Mouse (Mus musculus) c-Kit-negative CD71-positive TER-119-positive erythroid progenitor cells, embryonic 14.5 days (primary cell): ENCODE measurements around the gene Igfbp6.

ENCODE experiments used
- DNase-seq: peaks from one replicate; pipeline ENCODE4 v3.0.0-alpha.2; 2013; ENCODE audit warnings: low read depth, low spot score

The Igfbp6 gene

DNA sequence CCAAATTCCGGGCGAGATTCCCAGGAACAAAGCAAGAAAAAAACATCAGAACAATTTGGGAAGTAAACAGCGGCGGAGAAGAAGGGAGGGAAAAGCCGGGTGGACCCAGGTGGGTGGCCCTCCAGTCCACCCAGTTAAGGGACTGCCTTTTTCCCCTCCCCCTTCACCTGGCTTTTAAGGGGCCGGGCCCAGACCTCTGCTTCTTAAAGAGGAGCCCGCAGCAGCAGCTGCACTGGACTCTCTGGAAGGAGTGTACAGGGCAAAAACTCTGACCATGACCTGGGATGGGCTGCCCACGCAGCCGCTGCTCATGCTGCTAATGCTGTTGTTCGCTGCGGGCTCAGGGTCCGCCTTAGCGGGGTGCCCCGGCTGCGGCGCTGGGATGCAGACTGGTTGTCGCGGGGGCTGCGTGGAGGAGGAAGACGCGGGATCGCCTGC lies at the start of gene Igfbp6:
TSS of gene Igfbp6 (plus strand) at position 89 of the 438 bp plus-strand sequence.
- no peak for DNase-seq

DNA sequence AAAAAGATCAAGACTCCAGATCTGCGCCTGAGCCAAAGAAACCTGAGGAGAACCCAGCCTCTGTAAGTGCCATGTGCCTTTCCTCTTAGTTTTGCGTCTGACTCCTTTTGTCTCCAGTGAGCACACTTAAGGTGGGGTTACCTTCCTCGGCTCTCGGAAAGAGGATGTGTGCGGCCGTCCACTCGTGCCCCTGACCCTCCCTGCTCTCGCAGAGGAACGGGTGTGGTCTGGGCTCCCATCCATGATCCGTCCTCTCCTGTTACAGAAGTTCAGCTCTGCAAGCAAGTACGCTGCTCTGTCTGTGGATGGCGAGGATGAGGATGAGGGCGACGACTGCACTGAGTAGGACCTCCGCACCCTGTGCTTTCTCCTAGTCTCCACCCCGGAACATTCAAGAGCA lies 49.2 kb upstream of the Igfbp6 start:
- DNase-seq: no peak

- no peak for DNase-seq
These were observed 46.8 kb upstream of the Igfbp6 start for GRCm38 (mm10) chr15:102097147-102097915.

GRCm38 (mm10) chr15:102097991-102098555 lies 46.1 kb upstream of the Igfbp6 start:
- no peak for DNase-seq

- no peak for DNase-seq
These were observed 44.9 kb upstream of the Igfbp6 start for GRCm38 (mm10) chr15:102099260-102099659.

DNA sequence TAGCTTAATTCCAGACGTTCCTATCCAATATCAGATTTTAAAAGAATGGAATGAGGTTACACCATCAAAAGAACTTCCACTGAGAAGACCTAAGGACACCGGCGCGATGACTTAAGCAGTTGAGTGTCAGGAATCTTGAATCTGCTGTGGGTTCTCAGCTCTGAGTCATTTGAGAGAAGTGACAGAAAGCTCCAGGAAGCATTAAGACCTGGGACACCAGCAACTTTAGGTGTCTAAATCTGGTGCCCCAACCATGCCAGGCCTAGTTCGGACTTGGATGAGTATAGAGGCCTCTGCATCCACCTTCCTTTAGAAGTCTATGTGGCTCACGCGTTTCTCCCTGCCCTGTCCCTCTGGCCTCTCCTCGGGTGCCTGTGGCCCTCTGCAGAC lies 44.4 kb upstream of the Igfbp6 start:
- no peak for DNase-seq

- DNase-seq: no peak
These were observed 43.8 kb upstream of the Igfbp6 start, which contains the start of gene Tns2 for GRCm38 (mm10) chr15:102100161-102100981. TSS of gene Tns2 (plus strand) at chr15:102100413.

- no peak for DNase-seq
These were observed 43.0 kb upstream of the Igfbp6 start for GRCm38 (mm10) chr15:102100996-102101671.

GRCm38 (mm10) chr15:102101672-102102541 lies 42.3 kb upstream of the Igfbp6 start:
- DNase-seq: no peak

GRCm38 (mm10) chr15:102102548-102103121 lies 41.5 kb upstream of the Igfbp6 start:
- DNase-seq: no peak

DNA sequence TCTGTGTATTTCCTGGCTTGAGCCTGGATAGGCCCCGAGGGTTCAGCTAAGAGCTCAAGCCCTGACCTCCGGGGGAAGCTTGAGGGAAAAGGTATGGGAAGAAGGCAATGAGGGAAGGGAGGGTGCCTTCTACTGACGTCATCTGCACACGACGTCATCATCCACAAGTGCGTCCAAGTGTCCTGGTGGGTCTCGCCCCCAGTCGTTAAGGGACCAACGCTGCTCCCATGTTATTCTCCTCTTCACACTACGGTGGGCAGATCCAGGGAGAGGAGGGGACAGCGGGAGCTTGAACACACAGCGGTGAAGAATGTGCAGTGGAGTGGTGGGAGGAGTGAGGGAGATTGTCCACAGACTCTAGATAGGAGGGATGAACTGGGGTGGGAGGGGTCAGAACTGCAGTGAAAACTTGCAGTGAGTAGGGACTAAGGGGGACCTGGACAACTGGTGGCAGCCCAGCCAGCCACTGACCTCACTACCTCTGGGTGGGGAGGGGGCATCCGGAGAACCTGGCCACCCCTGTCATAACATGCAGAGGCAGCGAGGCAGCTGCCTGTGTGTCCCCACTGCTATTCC lies 40.7 kb upstream of the Igfbp6 start:
- DNase-seq: no peak

DNA sequence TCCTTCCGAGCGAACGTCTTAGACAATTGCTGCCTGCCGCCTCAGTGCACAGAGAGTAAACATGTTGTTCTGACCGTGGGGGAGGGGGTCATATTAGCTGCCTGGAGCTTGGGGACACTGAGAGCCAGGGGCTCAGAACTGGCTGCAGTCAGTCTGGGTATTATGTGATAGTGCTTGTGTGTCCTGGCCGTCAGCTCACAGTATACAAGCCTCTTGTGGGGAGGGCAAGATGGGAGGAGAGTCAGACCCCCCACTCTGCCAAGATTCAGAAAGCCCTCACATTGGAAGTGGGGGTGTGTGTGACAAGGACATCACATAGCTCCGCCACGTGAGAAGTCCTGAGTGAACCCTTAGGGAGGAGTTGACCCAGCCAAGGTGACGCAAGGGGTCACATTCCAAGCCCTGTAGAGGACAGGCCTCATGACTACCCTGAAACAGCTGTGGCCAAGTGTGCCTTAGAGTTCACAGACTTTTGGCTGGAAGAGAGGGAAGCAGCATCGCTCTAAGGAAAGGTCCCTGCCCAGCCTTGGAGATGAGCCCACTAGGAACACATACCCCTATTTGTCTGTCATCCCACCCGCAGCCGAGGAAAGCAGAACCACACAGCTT lies 40.1 kb upstream of the Igfbp6 start:
- DNase-seq: no peak

GRCm38 (mm10) chr15:102105360-102105759 lies 38.8 kb upstream of the Igfbp6 start:
- DNase-seq: no peak

- DNase-seq: no peak
These were observed 38.1 kb upstream of the Igfbp6 start for GRCm38 (mm10) chr15:102105764-102106730.

DNA sequence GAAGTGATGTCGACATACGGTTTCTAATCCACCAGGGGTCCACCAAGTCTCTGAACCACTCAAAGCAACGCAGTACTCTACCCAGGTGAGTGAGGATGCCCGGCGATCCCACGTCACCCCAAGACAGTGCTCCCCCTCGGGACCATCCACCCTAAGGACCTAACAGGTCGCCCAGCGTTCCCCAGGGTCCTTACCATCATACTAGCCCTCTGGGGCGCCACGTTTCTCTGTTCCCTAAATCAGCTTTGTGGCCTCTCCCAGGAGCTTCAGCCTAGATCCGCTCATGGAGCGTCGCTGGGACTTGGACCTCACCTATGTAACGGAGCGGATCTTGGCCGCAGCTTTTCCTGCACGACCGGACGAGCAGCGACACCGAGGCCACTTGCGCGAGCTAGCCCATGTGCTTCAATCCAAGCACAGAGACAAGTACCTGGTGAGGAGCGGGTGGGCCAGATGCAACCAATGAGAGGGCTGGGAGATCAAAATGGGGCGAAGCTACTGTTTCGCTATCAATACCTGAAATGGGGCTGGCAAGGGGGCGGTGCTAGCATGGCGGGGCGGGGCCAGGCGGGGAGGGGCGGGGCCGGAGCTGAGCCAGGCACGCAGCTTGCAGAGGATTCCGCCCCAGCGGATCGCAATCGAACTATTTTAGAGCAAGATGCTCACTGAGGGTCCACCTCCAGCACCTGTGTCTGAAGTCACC lies 37.3 kb upstream of the Igfbp6 start:
- DNase-seq: no peak

- peak; percentile 30 for DNase-seq
These were observed 36.2 kb upstream of the Igfbp6 start for GRCm38 (mm10) chr15:102107689-102108573.
